Mouse (Mus musculus) midbrain, embryonic 15.5 days (tissue): ENCODE results near the gene Ptges. TPM values are rescaled to one million over a fixed set of nuclear protein-coding genes. Genes with fewer than 3 reads are reported as not detected.
"Not testable (repeated sequence)": the region's sequence is repeated elsewhere in the genome, so short reads cannot be mapped to it uniquely, and the experiment has no call there.

ENCODE experiments used
- ATAC-seq: fragments of 200-750 bp; cut with Nextera tagmentation; replicated peaks from 2 replicates; pipeline ENCODE4 v1.8.0; 2017; ENCODE audit warnings: moderate TSS enrichment
- H3K27ac ChIP-seq: fragments of 300-500 bp; sonication (generic); 2 replicates; pipeline ENCODE4 v1.5.1; 2015; ENCODE audit warnings: mild to moderate bottlenecking, inconsistent platforms
- H3K27me3 ChIP-seq: fragments of 300-500 bp; sonication (generic); replicated peaks from 2 replicates; pipeline ENCODE4 v1.6.1; 2015; ENCODE audit warnings: inconsistent platforms
- H3K36me3 ChIP-seq: fragments of 300-500 bp; sonication (generic); replicated peaks from 2 replicates; pipeline ENCODE4 v1.6.1; 2015; ENCODE audit warnings: inconsistent platforms
- H3K4me1 ChIP-seq: fragments of 300-500 bp; sonication (generic); 2 replicates; pipeline ENCODE4 v1.6.1; 2015; ENCODE audit warnings: inconsistent platforms
- H3K4me2 ChIP-seq: fragments of 300-500 bp; sonication (generic); 2 replicates; pipeline ENCODE4 v1.6.1; 2015; ENCODE audit warnings: inconsistent platforms, mild to moderate bottlenecking, moderate library complexity
- H3K4me3 ChIP-seq: fragments of 300-500 bp; sonication (generic); 2 replicates; pipeline ENCODE4 v1.5.1; 2015; ENCODE audit warnings: mild to moderate bottlenecking, inconsistent platforms
- H3K9ac ChIP-seq: fragments of 300-500 bp; sonication (generic); 2 replicates; pipeline ENCODE4 v1.6.1; 2015; ENCODE audit warnings: mild to moderate bottlenecking, inconsistent platforms
- H3K9me3 ChIP-seq: fragments of 300-500 bp; sonication (generic); 2 replicates; pipeline ENCODE4 v1.6.1; 2016; ENCODE audit warnings: inconsistent platforms
- WGBS: fragments of 180-500 bp; shearing (Covaris S2); methylation state at CpG from one replicate; pipeline ENCODE4 v1.1.7; 2015; ENCODE audit warnings: mixed read lengths; 5-methylcytosine and 5-hydroxymethylcytosine counted together
- polyA plus RNA-seq: library from polyadenylated mRNA; unstranded; fragments of >200 nt; fragmentation: Nextera tagmentation; extraction: Ambion mirVana; gene quantifications from 2 replicates; pipeline ENCODE4 v1.2.1, GENCODE M21; 2015

Gene Ptges
- polyA plus RNA-seq, 1 experiment from 2014 or later = 6.3 TPM

DNA sequence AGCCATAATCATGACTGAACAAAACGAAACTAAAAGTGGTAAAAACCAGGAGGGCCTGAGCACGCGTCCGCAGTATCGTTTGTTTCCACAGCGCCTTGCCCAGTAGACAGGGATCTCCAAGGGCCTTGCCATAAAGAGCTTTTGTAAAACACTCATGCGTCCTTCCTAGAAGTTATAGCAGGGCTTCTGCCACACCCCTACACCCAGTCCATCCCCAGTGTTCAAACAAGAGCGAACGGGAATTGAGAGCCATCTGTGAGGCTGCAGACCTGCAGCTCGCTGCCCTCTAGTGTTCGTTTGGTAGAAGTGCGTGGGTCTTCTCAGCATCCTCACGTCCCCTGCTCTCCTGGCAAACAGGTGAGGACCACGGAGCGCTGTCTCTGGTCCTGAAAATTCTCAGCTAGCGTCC lies 12.9 kb upstream of the Ptges start:
- no peaks in the 10 kb centered on the region for H3K27me3 ChIP-seq
- no peaks in the 10 kb centered on the region for H3K4me1 ChIP-seq
- peak overlapping the region; percentile 17 for H3K4me3 ChIP-seq
- no peak overlapping the region for H3K9ac ChIP-seq
- H3K4me2 ChIP-seq = peak overlapping the region; percentile 28
- ATAC-seq = no peak; the same call in 1 of the 2 replicates
- 27% methylated on average over 16 of the region's 16 CpGs for WGBS
- no peak overlapping the region for H3K27ac ChIP-seq
- no peaks in the 10 kb centered on the region for H3K9me3 ChIP-seq
- no peaks in the 10 kb centered on the region for H3K36me3 ChIP-seq

DNA sequence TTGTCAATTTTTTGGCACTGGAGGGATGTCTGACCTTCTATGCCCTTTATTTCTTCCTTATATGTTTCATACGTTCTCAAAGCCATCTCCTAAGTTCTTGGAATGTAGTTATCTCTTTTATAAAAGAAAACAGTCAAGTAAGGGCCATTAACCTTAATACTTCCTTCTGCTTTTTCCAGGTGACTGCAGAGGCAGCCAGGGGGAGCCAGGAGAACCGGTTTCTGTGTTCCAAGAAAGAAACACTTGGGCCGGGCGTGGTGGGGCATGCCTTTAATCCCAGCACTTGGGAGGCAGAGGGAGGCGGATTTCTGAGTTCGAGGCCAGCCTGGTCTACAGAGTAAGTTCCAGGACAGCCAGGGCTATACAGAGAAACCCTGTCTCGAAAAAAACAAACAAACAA lies 12.5 kb upstream of the Ptges start:
- not testable (repeated sequence) for H3K4me1 ChIP-seq, H3K27me3 ChIP-seq, H3K9me3 ChIP-seq, H3K27ac ChIP-seq, ATAC-seq, H3K9ac ChIP-seq, H3K36me3 ChIP-seq, H3K4me3 ChIP-seq, H3K4me2 ChIP-seq
- WGBS = 57% methylated on average over 7 of the region's 7 CpGs

DNA sequence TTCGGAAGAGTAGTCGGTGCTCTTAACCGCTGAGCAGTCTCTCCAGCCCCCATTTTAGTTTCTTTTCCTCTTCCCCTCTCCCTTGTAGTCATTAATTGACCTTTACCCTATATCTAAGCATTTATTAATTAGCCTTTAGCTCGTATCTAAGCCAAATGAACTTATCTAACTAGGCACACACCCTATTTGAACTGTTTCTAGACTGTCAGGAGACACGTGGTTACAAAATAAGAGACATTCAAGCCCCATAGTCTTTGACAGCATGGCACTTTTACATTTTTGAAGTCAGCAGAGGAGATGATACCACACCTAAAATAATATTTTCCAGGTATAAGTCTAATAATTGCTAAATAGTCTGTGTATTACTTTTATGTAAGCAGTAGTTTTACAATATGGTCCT lies 11.9 kb upstream of the Ptges start:
- H3K36me3 ChIP-seq = no peaks in the 10 kb centered on the region
- H3K9me3 ChIP-seq = no peaks in the 10 kb centered on the region
- no peak overlapping the region for H3K27ac ChIP-seq
- ATAC-seq = no peak
- no peak overlapping the region for H3K4me3 ChIP-seq
- no peaks in the 10 kb centered on the region for H3K27me3 ChIP-seq
- no peaks in the 10 kb centered on the region for H3K4me1 ChIP-seq
- 88% methylated on average over 5 of the region's 5 CpGs for WGBS
- no peak overlapping the region for H3K4me2 ChIP-seq
- no peak overlapping the region for H3K9ac ChIP-seq

DNA sequence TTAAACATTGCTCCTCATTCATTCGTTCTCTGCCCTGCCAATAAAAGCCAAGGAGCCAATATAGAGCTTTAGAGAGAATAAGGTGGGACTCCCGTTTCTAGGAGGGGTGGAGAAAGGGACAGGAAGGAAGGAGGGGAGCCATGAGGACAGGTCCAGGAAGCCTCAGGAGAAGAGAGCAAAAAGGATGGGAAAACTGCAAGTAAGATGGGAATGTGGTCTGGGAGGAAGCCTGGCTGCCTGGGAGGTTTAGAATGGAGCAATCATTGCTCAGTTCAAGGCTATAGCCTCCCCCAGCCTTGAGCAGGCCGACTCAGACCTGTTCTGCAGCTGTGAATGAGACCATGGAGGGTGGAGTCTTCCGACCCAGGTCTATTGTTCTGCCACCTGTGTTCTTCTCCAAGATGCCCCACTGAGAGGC lies 8.9 kb upstream of the Ptges start:
- ATAC-seq = no peak
- H3K36me3 ChIP-seq = no peaks in the 10 kb centered on the region
- H3K4me2 ChIP-seq = no peak overlapping the region
- H3K9ac ChIP-seq = no peak overlapping the region
- no peaks in the 10 kb centered on the region for H3K27me3 ChIP-seq
- H3K4me3 ChIP-seq = no peak overlapping the region
- no peaks in the 10 kb centered on the region for H3K9me3 ChIP-seq
- no peaks in the 10 kb centered on the region for H3K4me1 ChIP-seq
- 49% methylated on average over 4 of the region's 4 CpGs for WGBS
- no peak overlapping the region for H3K27ac ChIP-seq

DNA sequence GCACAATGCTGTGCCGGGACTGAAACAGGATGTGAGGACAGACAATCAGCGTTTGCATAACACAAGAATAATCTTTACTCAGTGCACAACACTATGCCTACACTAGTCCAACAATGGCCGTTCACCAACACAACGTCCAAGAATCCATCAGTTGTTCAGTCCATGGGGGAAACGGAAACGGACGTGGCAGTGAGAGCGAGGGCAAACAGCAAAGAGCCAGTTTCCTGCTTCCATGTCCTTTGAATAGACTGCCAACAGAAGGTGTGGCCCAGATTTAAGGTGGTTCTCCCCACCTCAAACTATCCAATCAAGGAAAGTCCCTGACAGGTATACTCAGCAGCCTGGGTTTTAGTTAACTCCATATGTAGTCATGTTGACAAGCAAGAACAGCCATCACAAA lies 8.1 kb upstream of the Ptges start:
- H3K4me2 ChIP-seq = no peak overlapping the region
- no peak overlapping the region for H3K9ac ChIP-seq
- H3K27me3 ChIP-seq = no peaks in the 10 kb centered on the region
- 78% methylated on average over 8 of the region's 8 CpGs for WGBS
- ATAC-seq = no peak
- H3K4me3 ChIP-seq = no peak overlapping the region
- no peaks in the 10 kb centered on the region for H3K36me3 ChIP-seq
- H3K27ac ChIP-seq = no peak overlapping the region
- no peaks in the 10 kb centered on the region for H3K9me3 ChIP-seq
- no peaks in the 10 kb centered on the region for H3K4me1 ChIP-seq

DNA sequence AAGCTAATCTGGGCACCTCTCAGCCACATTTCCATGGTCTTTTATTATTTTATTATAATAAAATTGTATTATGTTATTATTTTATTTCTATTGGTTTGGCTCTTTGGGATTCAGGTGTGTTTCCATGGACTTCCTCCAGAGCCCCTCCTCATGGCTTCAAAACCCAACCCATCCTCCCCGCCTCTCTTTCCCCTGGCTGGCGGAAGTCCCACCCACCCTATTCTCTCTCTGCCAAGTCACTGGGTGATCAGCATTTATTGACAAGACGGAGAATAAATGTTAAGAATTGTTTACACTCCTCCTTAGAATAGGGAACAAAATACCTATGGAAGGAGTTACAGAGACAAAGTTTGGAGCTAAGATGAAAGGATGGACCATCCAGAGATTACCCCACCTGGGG lies 7.1 kb upstream of the Ptges start:
- Histone ChIP-seq H3K4me1 (no peaks in the 10 kb centered on the region), H3K27ac (no peak overlapping the region), H3K4me3 (no peak overlapping the region), H3K4me2 (no peak overlapping the region), H3K9me3 (no peaks in the 10 kb centered on the region), H3K36me3 (no peaks in the 10 kb centered on the region), H3K27me3 (no peaks in the 10 kb centered on the region), H3K9ac (no peak overlapping the region)
- ATAC-seq = no peak
- WGBS = 60% methylated on average over 3 of the region's 3 CpGs

DNA sequence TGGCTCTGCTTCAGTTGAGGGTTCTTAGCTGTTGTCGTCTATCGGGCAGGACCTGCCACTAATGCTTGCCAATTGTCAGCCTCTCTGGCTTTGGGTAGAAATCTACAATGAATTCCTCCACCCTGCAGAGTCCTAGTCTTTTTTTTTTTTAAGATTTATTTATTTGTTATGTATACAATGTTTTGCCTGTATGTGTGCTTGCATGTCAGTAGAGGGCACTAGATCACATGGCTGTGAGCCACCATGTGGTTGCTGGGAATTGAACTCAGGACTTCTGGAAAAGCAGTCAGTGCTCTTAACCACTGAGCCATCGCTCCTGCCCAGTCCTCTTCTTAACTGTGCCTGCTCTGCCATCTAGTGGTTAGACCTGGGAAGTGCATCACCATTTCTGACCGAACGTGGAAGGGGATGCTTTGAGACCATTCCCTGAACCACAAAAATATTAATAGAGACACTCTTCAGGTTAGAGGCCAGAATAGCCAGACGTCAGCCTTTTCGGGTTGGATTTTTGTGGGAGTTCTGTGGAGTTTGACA lies 4.3 kb upstream of the Ptges start:
- Histone ChIP-seq H3K4me1 (peaks cover 10% of the 10 kb centered on the region), H3K9me3 (no peaks in the 10 kb centered on the region), H3K27me3 (no peaks in the 10 kb centered on the region), H3K4me2 (no peak overlapping the region), H3K27ac (no peak overlapping the region), H3K36me3 (no peaks in the 10 kb centered on the region), H3K9ac (no peak overlapping the region), H3K4me3 (no peak overlapping the region)
- WGBS = 18% methylated on average over 7 of the region's 7 CpGs
- ATAC-seq = no peak

DNA sequence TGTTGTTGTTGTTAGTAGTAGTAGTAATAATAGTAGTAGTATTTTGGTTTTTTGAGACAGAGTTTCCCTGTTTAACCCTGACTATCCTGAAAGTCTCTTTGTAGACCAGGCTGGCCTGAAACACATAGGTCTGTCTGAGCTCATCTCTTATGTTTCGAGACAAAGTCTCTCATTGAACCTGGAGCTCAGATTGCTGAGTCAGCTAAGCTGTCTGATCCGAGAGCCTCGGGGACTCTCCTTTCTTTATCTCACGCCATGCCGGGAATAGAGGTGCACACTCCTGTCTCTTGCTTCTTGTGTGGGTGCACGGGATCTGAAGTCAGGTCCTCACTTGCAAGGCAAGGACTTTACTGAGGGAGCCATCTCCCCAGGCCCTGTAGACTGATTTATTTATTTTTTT lies 3.4 kb upstream of the Ptges start:
- Histone ChIP-seq H3K36me3 (no peaks in the 10 kb centered on the region), H3K9ac (no peak overlapping the region), H3K4me3 (no peak overlapping the region), H3K4me2 (no peak overlapping the region), H3K4me1 (peaks cover 17% of the 10 kb centered on the region), H3K9me3 (no peaks in the 10 kb centered on the region), H3K27ac (no peak overlapping the region), H3K27me3 (no peaks in the 10 kb centered on the region)
- ATAC-seq = no peak
- 57% methylated on average over 6 of the region's 6 CpGs for WGBS

DNA sequence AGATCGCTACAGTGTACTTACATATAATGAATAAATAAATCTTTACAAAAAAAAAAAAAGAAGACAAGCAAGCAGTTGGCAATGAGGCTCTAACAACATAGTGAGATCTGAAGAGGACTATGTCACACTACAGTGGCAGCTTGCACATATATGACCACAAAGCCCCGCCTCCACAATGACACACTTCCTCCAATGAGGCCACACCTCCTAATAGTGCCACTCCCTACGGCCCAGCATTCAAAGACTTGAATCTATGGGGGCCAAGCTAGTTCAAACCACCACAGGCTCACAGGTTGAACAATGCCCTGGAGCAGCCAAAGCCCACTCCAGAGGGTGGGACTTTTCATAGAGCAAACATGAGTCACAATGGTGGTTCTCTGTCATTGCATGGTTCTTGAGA lies 2.3 kb upstream of the Ptges start:
- Histone ChIP-seq H3K27me3 (no peaks in the 10 kb centered on the region), H3K4me3 (no peak overlapping the region), H3K9me3 (no peaks in the 10 kb centered on the region), H3K4me1 (peaks cover 17% of the 10 kb centered on the region), H3K4me2 (no peak overlapping the region), H3K27ac (no peak overlapping the region), H3K9ac (no peak overlapping the region), H3K36me3 (no peaks in the 10 kb centered on the region)
- WGBS = 93% methylated on average over 3 of the region's 3 CpGs
- no peak for ATAC-seq

DNA sequence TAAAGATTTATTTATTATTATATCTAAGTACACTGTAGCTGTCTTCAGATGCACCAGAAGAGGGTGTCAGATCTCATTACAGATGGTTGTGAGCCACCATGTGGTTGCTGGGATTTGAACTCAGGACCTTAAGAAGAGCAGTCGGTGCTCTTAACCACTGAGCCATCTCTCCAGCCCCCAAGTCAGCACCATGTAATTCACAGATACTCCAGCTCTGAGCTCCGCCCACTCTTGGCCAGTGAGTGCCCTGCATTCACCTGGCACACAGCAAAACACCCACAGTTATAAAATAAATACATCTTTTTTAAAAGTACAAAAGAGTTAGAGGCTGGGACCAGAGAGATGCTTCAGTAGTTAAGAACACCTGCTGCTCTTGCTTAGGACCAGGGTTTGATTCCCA lies 1.2 kb upstream of the Ptges start:
- H3K9me3 ChIP-seq, H3K4me3 ChIP-seq, H3K27me3 ChIP-seq, ATAC-seq, H3K4me2 ChIP-seq, H3K36me3 ChIP-seq, H3K27ac ChIP-seq, H3K9ac ChIP-seq: not testable (repeated sequence)
- WGBS = 85% methylated on average over 2 of the region's 2 CpGs
- H3K4me1 ChIP-seq = peaks cover 17% of the 10 kb centered on the region

DNA sequence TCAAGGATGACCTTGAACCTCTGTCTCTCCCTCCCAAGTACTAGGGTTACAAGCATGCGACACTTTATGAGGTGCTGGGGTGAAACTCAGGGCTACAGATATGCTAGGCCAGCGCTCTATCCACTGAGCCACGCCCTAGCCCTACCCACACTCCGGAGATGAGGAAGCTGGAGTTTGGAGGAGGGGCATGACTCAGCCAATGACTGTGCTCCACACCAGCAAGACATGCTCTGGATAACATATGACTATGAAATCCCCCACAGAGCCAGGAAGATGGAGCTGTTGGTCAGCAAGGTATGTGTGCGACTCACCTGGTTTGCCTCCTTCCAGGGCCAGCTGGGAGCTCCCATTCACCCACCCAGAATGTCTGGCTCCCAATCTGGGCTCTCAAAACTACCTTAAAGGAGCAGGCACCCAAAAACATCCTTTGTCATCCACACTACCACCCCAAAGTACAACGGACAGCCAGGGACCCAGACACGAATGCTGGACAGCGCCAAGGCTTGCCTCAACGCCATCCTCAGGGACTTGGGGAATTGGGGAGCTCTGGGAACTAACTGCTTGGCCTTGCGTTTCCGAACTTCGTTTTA lies 675 bp downstream of the Ptges start:
- peak overlapping the region; percentile 44; the same call in 1 of the 2 replicates for H3K27ac ChIP-seq
- H3K4me1 ChIP-seq = peaks cover 17% of the 10 kb centered on the region
- no peaks in the 10 kb centered on the region for H3K9me3 ChIP-seq
- H3K36me3 ChIP-seq = no peaks in the 10 kb centered on the region
- peak overlapping the region; percentile 31 for H3K4me3 ChIP-seq
- peak overlapping the region; percentile 61 for H3K4me2 ChIP-seq
- peak; percentile 37; the same call in 1 of the 2 replicates for ATAC-seq
- H3K27me3 ChIP-seq = no peaks in the 10 kb centered on the region
- WGBS = 37% methylated on average over 12 of the region's 12 CpGs
- peak overlapping the region; percentile 34 for H3K9ac ChIP-seq

DNA sequence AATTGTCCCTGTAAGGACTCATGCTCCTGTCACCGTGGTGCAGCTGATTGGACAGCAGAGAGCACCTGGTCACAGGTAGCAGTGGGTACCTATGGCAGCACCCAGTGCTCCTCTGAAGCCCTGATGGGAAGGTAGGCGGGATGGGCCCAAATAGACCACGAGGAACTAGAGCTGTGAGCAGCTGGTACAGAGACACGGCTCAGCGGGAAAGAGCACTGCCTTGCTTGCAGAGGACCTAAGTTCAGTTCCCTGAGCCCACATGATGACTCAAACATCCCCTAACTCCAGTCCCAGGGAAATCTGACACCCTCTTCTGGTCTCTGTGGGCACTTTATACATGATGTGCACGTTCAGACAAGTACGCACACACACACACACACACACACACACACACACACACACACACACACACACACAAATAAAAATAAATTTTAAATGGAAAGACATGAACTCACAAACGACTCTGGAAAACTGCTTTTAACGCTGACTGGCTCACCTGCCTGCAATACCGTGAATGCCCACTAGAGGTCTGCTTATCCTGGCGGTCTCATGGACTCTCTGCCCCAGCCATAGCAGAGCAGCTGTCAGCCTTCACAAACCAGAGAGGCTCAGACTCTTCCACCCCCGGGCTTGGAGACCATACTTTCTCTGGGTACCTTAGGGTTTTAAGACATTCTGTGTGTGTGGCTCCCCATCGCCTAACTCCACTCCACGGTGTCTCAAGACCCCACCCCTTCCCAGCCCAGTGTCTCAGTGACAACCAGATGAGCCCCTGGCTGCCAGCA lies 1.6 kb downstream of the Ptges start:
- peak; percentile 68; the same call in 1 of the 2 replicates for ATAC-seq
- Histone ChIP-seq H3K4me1 (peaks cover 17% of the 10 kb centered on the region), H3K9me3 (no peaks in the 10 kb centered on the region), H3K36me3 (no peaks in the 10 kb centered on the region), H3K4me3 (no peak overlapping the region), H3K4me2 (no peak overlapping the region), H3K9ac (no peak overlapping the region), H3K27ac (0 out of 2 replicates have a peak overlapping the region, but pooled peaks have one; percentile 3), H3K27me3 (no peaks in the 10 kb centered on the region)
- WGBS = 24% methylated on average over 14 of the region's 14 CpGs
